Mouse (Mus musculus): ENCODE results near the gene Pgap3.

Pgap3 gene

DNA sequence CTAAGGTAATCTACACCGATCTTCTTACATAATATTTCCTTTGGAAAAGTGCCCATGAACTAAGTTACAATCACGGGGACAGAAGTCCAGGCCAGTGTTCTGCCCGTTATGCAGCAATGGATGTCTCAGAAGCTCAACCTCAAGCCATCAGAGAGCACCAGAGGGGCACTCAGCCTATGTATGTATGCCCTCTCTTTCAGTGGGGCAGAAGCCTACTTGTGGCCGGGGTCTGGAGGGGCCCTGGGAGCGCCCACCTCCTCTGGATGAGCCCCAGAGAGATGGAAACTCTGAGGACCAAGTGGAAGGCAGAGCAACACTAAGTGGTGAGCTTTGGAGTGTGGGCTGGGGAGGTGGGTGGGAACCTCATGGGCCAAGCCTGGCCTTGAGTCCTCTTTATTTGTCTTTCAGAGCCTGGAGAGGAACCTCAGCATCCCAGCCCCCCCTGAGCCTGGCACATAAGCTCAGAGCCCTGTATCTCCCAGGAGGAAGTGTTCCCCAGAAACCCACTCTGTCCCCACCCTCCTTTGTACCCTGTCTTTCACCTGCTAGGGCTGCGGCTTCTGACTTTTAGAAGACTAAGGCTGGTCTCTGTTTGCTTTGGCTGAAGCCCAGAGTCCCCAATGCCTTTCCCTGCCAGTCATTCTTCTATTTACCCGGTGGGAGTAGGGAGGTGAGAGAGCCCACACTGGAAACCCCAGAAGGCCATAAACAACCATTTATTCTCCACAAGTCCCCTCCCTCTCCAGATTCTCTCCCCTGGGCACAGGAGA is 43.5 kb downstream of the Pgap3 start:
- 67% methylated on average over 7 of the region's 7 CpGs for WGBS

DNA sequence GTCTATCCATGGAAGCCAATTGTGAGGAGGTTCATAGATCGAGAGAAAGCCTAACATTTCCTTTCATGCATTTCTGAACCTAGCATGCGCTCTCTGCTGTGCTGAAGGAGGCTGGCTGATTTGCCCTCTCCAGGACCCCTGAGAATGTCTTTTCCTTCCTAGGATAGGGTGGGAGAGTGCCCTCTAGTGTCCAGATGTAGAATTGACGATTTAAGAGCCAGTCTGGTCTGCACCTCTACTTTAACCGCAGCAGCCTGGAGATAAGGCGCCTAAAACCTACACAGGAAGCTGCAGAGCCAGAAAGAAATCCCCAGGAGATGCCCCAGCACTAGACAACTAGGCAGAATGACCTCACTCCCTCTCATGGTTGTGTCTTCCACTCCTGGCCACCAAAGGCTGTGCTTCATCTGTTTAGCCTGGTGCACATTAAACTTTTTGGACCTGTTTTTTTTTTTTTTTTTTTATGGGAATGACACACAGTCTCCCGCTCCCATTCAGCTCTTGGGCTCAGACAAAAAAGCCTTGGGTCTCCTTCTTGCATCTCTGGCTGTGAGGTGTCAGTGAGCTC is 44.5 kb downstream of the Pgap3 start:
- WGBS, result 14% methylated on average over 6 of the region's 6 CpGs

DNA sequence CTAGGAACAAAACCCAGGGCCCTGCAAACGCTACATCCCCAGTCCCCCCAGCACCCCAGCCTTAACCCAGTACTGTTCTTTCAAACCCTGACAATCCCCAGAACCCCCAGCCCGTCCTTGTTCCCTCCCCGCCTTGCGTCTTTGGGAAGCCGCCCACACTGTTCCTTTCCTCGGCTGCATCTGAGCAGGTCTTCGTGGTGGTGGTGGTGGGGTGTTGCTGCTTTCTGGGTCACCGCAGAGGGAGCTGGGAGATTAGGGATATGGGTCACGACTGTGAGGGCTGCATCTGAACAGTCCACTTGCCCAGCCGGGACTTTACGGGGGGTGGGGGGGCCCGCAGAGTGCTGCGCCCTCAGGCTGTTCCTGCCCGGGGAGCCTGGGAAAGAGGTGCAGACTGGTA is 45.8 kb downstream of the Pgap3 start:
- 56% methylated on average over 14 of the region's 14 CpGs for WGBS

DNA sequence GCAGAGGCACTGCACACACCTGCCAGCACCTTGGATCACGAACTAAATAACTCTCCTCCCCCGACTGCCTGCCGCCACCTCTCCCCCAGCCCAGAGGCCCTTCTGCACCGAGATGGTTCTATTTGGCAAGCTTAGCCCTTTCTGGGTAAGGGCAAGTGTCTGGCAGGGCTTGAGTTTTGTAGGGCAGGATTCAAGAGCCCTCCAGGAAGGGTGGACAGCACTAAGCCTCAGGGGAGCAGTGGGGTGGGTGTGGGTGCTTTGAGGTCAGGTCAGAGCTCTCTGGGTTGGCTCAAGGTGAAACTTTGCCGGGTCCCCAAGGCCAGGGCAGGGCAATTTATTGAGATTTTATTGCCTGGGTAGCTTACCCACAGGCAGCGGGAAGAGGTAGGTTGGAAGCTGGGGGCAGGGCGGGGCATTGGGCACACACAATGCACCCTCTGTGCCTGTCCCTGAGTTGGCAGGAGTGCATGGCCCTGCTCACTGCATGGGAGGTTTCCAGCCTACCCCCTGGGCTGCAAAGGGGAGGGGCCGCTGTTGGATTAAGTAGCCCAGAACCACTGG is 46.6 kb downstream of the Pgap3 start:
- WGBS, result 39% methylated on average over 8 of the region's 8 CpGs

DNA sequence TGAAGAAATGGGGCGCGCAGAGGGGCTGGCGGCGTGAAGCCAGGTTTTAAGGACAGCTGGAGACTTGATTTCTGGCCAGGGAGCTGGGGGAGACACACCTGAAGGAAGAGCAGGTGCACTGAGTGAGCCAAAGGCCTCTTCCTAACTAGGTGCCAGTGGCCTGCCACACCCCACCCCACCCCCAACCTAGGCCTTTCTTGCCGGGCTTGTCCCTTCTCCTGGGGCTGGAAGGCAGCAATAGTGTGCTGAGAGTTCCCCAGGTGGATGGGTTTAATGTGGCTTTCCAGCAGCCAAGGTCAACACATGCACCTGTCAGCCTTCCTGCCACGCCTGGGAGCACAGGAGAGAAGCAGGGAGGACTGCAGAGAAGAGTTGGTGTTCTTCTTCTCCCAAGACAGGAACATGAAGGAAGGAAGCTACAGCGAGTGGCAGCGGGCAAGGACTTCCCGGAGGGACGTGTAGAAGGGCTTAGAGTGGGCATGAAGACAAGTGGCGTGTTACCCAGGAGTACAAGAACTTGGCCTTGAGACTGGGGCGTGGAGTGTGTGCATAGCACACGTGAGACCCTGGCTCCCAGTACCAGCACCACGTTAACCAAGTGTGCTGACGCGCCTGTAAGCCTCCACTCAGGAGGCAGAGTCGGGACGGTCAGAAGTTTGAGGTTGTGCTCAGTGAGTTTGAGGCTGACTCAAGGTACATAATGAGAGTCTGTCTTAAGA is 47.9 kb downstream of the Pgap3 start:
- 77% methylated on average over 18 of the region's 18 CpGs for WGBS

DNA sequence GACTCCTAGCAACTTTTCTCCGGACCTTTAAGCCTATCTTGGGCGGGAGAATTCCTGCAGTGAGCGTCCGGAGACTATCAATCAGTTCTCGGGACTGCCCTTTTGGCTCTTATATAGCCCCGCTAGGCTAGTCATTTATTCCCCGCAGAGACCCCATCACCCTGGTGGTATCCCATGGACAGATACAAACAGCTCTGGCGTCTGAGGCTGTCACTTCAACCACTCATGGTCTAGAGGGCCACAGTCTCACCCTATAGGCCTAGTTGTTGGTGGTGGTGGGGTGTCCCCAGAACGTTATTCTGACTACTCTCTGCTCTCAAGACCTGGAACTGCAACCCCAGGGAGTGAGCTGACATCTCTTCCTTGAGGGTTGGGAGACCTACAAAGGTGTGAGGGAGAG is 51.0 kb downstream of the Pgap3 start:
- WGBS, result 41% methylated on average over 9 of the region's 9 CpGs

DNA sequence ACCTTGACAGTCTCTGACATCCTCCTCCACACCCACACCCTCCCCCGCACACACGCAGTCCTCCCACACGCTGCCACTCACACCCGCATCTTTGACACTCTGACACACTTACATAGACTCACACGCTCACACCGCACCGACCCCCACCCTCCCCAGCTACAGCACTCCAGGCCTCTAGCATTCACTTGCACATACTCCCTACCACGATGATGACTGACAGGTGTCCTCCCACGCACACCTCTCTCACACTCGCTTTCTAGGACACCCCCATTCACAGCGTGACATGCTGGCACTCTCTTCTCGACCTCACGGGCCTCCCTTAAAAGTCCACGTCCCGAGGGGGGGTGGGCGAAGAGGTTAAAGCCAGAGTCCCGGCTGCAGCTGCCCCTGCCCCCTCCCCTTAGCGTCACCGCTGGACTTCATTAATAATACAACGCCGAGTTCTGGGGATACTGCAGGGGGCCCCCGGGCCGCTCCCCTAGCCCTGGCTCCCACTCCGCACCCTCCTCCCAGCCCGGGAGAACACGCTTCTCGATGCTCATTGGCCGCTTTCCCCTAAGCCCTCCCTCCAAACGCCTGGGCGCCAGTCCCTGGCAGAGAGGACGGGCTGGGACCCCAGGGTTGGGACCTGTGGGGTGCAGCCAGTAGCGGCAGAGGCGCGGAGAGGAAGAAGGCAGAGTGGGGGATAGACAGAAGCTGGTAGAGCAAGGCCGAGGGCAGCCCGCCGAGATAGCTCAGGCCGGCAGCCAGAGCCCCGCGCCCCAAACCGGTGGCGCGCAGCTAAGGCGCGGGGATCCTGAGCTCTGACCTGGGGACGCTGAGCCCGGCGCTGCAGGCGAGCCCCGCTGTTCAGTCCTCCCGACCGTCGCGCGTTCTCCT is 52.0 kb downstream of the Pgap3 start, which contains the start of gene Ppp1r1b:
Gene Ppp1r1b (plus strand): TSS at position 322 of the 879 bp plus-strand sequence.
- WGBS, result 1% methylated on average over 55 of the region's 55 CpGs

DNA sequence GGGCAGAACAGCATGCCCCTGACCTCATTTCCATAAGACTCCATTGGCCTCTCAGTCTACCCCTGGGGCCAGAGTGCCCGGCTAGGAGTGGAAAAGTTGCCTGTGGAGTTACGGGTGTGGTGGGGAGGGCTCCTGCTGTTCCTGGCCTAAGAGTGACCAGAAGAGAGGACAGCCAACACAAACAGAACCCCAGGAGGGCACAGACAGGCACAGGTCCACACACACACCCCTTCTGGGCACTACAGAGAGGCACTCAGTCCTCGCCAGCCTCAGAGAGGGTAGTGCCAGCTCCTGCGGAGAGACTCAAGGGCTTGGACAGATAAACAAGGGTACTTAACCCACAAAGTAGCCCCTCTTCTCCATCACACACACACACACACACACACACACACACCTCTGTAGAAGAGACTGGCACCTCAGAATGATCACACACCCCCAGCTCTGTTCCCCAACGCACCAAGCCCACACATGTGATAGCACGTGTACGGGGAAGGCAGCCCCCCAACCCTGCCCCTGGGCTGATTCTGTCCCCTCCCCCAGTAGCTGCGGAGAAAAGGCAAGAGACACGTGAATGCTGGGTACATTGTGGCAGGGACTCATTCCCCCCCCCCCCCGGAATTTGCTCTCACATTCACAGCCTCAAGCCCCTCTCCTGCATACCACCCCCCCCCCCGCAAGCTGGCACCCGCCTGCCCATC is 52.8 kb downstream of the Pgap3 start:
- WGBS, result 15% methylated on average over 12 of the region's 12 CpGs

DNA sequence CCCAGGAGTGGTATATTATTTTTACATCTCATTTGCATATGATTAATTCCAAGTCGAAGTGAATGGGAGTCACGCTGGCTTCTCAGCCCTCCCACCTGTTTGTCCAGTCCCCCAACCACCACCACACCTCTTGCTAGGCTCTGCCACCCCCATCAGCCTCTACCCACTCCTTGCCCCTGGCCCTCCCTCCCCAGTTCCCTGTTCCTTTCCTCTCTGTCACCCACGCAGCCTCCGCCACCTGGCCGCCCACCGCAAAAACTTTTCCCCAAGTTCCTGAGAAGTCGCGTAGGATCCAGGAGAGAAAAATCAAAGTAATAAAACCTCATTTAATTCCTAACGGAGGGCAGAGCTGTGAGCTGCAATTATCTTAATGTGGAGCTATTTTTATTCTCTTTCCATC is 54.1 kb downstream of the Pgap3 start:
- WGBS, result 14% methylated on average over 9 of the region's 9 CpGs

DNA sequence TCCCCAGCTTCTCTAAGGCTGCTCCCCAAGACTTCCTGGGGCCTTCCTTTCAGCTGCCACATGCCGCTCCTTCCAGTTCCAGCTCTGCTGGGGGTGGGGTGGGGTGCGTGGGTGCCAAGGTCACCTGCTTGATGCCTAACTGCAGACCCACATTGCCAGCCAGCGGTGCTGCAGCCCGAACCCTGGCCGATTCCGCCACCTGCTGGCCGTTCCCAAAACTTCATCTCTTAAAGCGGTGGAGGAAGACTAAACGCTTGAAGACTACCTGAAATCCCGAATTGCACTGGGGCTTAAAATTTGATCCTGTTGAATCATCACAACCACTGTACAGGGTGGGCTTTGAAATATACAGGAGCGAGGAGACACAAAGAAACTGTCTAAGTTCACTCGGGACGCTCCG is 55.0 kb downstream of the Pgap3 start:
- 1% methylated on average over 14 of the region's 14 CpGs for WGBS

DNA sequence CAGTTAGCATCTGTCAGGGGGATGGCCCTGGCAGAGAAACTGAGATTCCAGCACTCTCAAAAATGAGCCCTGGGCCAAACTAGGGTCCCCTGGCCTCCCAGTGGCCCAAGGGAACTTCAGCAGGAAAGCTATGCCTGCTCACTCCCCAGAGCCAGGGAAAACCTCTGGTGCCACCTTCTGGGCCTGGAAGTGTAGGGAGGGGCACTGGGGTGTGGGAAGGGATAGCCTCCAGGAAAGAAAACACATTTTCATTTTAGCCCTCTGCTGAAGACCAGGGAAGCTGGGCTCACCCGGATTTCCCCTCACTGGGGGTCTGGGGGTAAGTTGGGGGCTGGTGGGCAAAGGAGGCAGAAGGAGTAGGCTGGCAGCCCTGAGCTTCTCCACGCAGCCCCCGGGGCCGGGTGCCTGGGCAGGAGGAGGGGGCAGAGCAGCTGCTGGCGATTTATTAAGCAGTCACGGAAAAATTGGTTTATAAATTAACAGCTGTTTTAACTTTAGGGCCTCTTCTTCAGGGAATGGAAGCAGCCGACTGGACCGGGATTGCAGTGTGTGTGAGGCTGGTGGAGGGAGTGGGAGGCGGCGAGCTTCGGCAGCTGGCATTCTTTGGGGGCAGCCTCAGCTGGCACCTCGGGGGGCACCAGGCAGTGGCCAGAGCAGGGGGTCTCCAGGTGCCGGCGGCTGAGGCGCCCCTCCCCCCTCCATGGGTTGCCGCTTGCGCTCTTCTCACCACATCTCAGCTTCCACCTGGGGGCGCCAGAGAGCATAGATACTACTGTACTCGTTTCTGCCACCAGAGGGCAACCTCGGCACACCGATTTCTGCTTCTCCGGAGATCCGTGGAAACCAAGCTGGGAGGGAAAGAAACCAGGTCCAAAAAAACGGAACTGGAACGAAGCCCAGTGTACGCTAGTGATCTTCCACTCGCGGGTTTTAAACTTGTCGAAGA is 58.0 kb downstream of the Pgap3 start:
- WGBS, result 1% methylated on average over 29 of the region's 29 CpGs

DNA sequence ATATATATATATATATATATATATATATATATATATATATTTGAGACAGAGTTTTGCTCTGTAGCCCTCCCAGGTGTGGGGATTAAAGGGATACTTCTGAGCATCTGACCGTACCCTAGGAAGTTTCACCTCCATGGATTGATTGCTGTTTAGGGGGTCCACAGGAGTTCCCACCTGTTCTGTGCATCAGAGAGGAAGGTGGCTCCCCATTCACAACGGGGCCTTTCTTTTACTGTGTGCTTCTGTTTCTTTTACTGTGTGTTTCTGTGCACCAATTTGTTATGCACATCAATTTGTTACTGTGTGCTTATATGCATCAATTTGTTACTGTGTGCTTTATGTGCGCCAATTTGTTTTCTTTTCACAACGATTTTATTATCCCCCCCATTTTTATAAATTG is 59.1 kb downstream of the Pgap3 start:
- WGBS, result 62% methylated on average over 4 of the region's 4 CpGs

DNA sequence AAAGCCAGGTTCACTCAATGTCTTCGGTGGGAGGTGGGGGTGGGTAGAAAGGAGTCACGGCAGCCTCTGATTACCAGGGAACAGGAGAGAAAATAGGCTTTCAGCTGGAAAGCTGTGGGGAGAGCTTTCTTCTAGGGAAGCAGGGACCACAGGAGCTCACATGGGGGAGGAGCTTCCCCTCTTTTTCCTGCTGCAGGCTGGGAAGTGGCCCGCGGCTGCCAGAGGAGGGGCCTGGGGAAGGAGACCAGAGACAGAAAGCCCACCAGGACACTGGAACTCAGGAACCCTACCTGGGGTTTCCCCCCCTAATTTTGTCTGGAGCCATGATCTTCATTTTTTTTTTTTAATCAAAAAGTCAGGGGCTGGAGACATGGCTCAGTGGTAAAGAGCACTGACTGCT is 59.7 kb downstream of the Pgap3 start:
- 24% methylated on average over 4 of the region's 4 CpGs for WGBS

DNA sequence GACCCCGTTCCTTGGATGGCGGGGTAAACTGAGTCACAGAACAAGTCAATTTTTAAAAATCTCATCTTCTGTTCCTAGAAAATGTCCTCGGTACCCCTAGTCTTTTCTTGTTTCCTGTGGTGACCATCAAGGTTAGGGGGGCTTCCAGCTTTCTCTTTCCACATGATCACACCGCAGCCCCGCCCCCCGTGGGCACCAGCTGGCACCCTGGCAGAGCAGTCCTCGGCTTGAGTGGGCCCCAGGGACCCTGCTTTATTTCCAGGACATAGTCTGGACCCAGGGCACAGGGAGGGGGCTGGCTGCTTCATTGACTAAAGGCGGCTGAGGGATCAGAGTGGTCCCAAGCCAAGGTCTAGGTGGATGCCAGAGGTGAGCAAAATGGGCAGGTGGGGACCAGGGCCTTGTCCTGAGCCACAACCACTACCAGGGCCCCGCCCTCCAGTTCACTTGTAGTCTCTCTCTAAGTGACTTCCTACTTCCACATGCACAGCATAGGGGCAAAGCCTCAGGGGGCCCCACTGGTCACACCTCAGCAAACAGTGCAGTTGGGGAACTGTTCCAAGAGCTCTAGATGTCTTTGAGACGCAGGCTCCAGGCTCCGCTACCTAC is 60.5 kb downstream of the Pgap3 start:
- 33% methylated on average over 11 of the region's 11 CpGs for WGBS

DNA sequence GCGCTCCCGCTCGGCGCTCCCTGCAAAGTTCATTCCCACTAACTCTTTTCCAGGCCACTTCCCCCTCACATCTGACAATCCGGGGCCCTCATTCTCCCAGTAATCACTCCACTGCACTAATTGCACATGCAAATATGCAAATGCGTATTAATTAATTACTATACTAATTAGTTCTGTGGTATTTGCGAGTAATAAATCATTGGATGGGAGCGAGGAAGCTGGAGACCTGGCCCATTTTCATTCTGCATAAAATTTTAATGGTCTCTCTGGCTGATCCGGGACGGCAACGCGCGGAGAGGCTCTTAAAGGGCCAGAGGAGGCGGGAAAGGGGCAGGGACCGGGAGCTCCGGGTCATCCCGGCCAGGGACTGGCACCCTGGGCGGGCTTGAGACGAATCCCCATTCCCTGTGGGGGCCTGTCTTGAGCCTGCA is 61.2 kb downstream of the Pgap3 start:
- 2% methylated on average over 19 of the region's 19 CpGs for WGBS

Data from cerebral cortex, adult 2 months (tissue).